Mouse (Mus musculus): ENCODE results near the gene D230025D16Rik. TPM values are rescaled to one million over a fixed set of nuclear protein-coding genes. Genes with fewer than 3 reads are reported as not detected.
A peak's percentile ranks its signal among the peaks of the same experiment; 100 is the strongest.
"Not testable (repeated sequence)": the region's sequence is repeated elsewhere in the genome, so short reads cannot be mapped to it uniquely, and the experiment has no call there.

Gene D230025D16Rik
- polyA plus RNA-seq, 1 experiment from 2014 or later = 30.9 TPM

DNA sequence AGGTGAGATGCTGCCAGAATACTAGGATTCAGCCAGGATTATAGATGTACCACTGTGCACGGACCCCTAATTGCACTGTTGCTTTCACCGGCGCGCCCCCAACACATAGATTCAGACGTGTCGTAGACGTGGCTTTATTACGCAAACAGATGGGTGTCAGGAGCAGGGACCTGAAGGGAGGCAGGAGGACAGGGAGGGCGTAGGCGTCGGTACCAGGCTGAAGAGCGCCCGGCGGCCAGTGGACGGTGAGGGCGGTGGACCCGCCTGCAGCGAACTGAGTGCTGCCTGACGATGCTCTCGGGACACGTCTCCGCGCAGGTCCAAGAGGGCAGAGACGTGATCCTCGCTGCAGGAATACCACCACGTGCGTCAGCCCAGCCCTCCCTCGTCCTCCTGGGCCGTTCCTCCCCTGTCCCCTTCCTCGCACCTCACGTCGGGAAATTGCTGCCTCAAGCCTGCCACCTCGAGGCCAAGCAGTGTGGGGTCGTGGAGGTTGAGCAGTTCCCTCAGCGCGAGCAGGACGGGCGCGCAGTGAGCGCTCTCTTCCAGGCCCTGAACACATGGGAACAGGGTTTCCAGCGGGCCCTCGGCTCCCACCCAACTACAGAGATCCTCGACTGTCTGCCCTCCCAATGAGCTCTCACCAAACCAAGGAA, 65.0 kb downstream of the D230025D16Rik start, which contains the start of gene 4931428F04Rik:
Gene 4931428F04Rik, minus strand, starts transcription at position 60 of the 656 bp plus-strand sequence.
- Histone ChIP-seq H3K9me3 (ENCODE audit: low read length) (no peaks in the 10 kb centered on the region), H3K27ac (ENCODE audit: low read depth) (no peak within 1 kb of the TSS), H3K4me3 (ENCODE audit: low read depth, low read length) (peak within 1 kb of the TSS; percentile 50), H3K27me3 (ENCODE audit: insufficient read depth, low read length) (peaks cover 14% of the 10 kb centered on the region), H3K36me3 (replicated peaks; ENCODE audit: insufficient read depth, low read length) (no peaks in the 10 kb centered on the region), H3K4me1 (ENCODE audit: insufficient read depth) (peaks cover 20% of the 10 kb centered on the region), H3K9ac (replicated peaks) (peak within 1 kb of the TSS; percentile 49), H3K4me2 (ENCODE audit: low read depth, low read length) (peak within 1 kb of the TSS; percentile 78)
- 10% methylated on average over 37 of the region's 43 CpGs for WGBS (ENCODE audit: insufficient replicate concordance)
- DNase-seq = no peak
- 0 out of 2 replicates have a peak, but pooled peaks have one; percentile 2 for ATAC-seq
- no peak for TF ChIP-seq EP300 (IDR thresholded peaks at IDR 0.05; ENCODE audit: low read depth)
- peak; percentile 69 for TF ChIP-seq CTCF (IDR thresholded peaks at IDR 0.05; ENCODE audit: low read depth)

GRCm38 (mm10) chr8:105290554-105291314, 65.8 kb downstream of the D230025D16Rik start:
- ATAC-seq (peak; percentile 40; the same call in 1 of the 2 replicates), DNase-seq (peak; percentile 94)
- WGBS (ENCODE audit: insufficient replicate concordance) = 18% methylated on average over 31 of the region's 31 CpGs
- Histone ChIP-seq H3K4me3 (ENCODE audit: low read depth, low read length) (no peak overlapping the region), H3K27ac (ENCODE audit: low read depth) (no peak overlapping the region), H3K9ac (replicated peaks) (no peak overlapping the region), H3K27me3 (ENCODE audit: insufficient read depth, low read length) (peaks cover 14% of the 10 kb centered on the region), H3K4me2 (ENCODE audit: low read depth, low read length) (peak overlapping the region; percentile 78), H3K4me1 (ENCODE audit: insufficient read depth) (peaks cover 22% of the 10 kb centered on the region), H3K9me3 (ENCODE audit: low read length) (no peaks in the 10 kb centered on the region), H3K36me3 (replicated peaks; ENCODE audit: insufficient read depth, low read length) (no peaks in the 10 kb centered on the region)
- TF ChIP-seq EP300 (IDR thresholded peaks at IDR 0.05; ENCODE audit: low read depth) (no peak), CTCF (IDR thresholded peaks at IDR 0.05; ENCODE audit: low read depth) (peak; percentile 98)

DNA sequence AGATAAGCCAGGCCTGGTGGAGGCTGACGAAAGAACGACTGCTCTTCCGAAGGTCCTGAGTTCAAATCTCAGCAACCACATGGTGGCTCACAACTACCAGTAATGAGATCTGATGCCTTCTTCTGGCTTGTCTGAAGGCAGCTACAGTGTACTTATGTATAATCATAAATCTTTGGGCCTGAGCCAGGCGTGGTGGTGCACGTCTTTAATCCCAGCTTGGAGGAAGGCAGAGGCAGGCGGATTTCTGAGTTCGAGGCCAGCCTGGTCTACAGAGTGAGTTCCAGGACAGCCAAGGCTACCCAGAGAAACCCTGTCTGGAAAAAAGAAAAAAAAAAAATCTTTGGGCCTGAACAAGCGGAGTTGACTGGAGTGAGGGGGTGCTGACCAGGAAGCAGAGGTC, 66.4 kb downstream of the D230025D16Rik start:
- H3K36me3 ChIP-seq (replicated peaks; ENCODE audit: insufficient read depth, low read length); H3K4me2 ChIP-seq (ENCODE audit: low read depth, low read length); H3K9me3 ChIP-seq (ENCODE audit: low read length); DNase-seq; ATAC-seq; H3K9ac ChIP-seq (replicated peaks); H3K27ac ChIP-seq (ENCODE audit: low read depth); H3K4me3 ChIP-seq (ENCODE audit: low read depth, low read length): not testable (repeated sequence)
- H3K4me1 ChIP-seq (ENCODE audit: insufficient read depth) = peaks cover 28% of the 10 kb centered on the region
- WGBS (ENCODE audit: insufficient replicate concordance) = 81% methylated on average over 8 of the region's 8 CpGs
- H3K27me3 ChIP-seq (ENCODE audit: insufficient read depth, low read length) = peaks cover 14% of the 10 kb centered on the region

DNA sequence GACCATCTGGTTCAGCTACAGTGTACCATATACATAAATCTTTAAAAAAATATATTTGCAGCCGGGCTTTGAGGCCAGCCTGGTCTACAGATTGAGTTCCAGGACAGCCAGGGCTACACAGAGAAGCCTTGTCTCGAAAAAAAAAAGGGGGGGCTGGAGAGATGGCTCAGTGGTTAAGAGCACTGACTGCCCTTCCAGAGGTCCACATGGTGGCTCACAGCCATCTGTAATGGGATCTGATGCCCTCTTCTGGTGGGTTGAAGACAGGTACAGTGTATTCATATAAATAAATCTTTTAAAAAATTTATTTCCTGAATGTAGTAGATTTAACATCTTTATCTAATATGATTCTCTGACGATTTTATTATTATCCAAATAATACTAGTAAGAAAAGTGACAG, 66.9 kb downstream of the D230025D16Rik start:
- H3K27ac ChIP-seq (ENCODE audit: low read depth); H3K4me2 ChIP-seq (ENCODE audit: low read depth, low read length); H3K9me3 ChIP-seq (ENCODE audit: low read length); ATAC-seq; H3K36me3 ChIP-seq (replicated peaks; ENCODE audit: insufficient read depth, low read length); DNase-seq; H3K4me3 ChIP-seq (ENCODE audit: low read depth, low read length); H3K9ac ChIP-seq (replicated peaks): not testable (repeated sequence)
- Histone ChIP-seq H3K27me3 (ENCODE audit: insufficient read depth, low read length) (peaks cover 12% of the 10 kb centered on the region), H3K4me1 (ENCODE audit: insufficient read depth) (peaks cover 33% of the 10 kb centered on the region)
- 70% methylated on average over 3 of the region's 3 CpGs for WGBS (ENCODE audit: insufficient replicate concordance)
- peak; percentile 32 for TF ChIP-seq CTCF (IDR thresholded peaks at IDR 0.05; ENCODE audit: low read depth)

GRCm38 (mm10) chr8:105292471-105292870, 67.5 kb downstream of the D230025D16Rik start:
- no peak for ATAC-seq
- peaks cover 36% of the 10 kb centered on the region for H3K4me1 ChIP-seq (ENCODE audit: insufficient read depth)
- DNase-seq = no peak

GRCm38 (mm10) chr8:105293405-105293804, 68.5 kb downstream of the D230025D16Rik start:
- no peak overlapping the region for H3K27ac ChIP-seq (ENCODE audit: low read depth)
- WGBS (ENCODE audit: insufficient replicate concordance) = 67% methylated on average over 19 of the region's 19 CpGs

More at GRCm38 (mm10) chr8:105292471-105292870, 67.5 kb downstream of the D230025D16Rik start:
- TF ChIP-seq EP300 (IDR thresholded peaks at IDR 0.05; ENCODE audit: low read depth) (no peak), CTCF (IDR thresholded peaks at IDR 0.05; ENCODE audit: low read depth) (no peak)
- peaks cover 11% of the 10 kb centered on the region for H3K27me3 ChIP-seq (ENCODE audit: insufficient read depth, low read length)
- H3K27ac ChIP-seq (ENCODE audit: low read depth) = no peak overlapping the region
- no peaks in the 10 kb centered on the region for H3K36me3 ChIP-seq (replicated peaks; ENCODE audit: insufficient read depth, low read length)
- H3K4me3 ChIP-seq (ENCODE audit: low read depth, low read length) = no peak overlapping the region
- no peak overlapping the region for H3K4me2 ChIP-seq (ENCODE audit: low read depth, low read length)
- WGBS (ENCODE audit: insufficient replicate concordance) = 71% methylated on average over 7 of the region's 7 CpGs
- H3K9me3 ChIP-seq (ENCODE audit: low read length) = no peaks in the 10 kb centered on the region
- H3K9ac ChIP-seq (replicated peaks) = no peak overlapping the region

More at GRCm38 (mm10) chr8:105293405-105293804, 68.5 kb downstream of the D230025D16Rik start:
- no peak for TF ChIP-seq EP300 (IDR thresholded peaks at IDR 0.05; ENCODE audit: low read depth)
- TF ChIP-seq CTCF (IDR thresholded peaks at IDR 0.05; ENCODE audit: low read depth) = no peak
- Histone ChIP-seq H3K9me3 (ENCODE audit: low read length) (no peaks in the 10 kb centered on the region), H3K4me2 (ENCODE audit: low read depth, low read length) (no peak overlapping the region), H3K4me3 (ENCODE audit: low read depth, low read length) (no peak overlapping the region), H3K9ac (replicated peaks) (no peak overlapping the region), H3K36me3 (replicated peaks; ENCODE audit: insufficient read depth, low read length) (no peaks in the 10 kb centered on the region; the same call in 1 of the 2 replicates), H3K27me3 (ENCODE audit: insufficient read depth, low read length) (peaks cover 11% of the 10 kb centered on the region), H3K4me1 (ENCODE audit: insufficient read depth) (peaks cover 39% of the 10 kb centered on the region)
- DNase-seq = no peak
- ATAC-seq = no peak
